Mouse (Mus musculus): ENCODE data around the gene Rb1. TPM values are rescaled to one million over a fixed set of nuclear protein-coding genes. Genes with fewer than 3 reads are reported as not detected.

Rb1 gene
- 11.7 and 16.2 TPM in 2 replicates for polyA plus RNA-seq (2012)

DNA sequence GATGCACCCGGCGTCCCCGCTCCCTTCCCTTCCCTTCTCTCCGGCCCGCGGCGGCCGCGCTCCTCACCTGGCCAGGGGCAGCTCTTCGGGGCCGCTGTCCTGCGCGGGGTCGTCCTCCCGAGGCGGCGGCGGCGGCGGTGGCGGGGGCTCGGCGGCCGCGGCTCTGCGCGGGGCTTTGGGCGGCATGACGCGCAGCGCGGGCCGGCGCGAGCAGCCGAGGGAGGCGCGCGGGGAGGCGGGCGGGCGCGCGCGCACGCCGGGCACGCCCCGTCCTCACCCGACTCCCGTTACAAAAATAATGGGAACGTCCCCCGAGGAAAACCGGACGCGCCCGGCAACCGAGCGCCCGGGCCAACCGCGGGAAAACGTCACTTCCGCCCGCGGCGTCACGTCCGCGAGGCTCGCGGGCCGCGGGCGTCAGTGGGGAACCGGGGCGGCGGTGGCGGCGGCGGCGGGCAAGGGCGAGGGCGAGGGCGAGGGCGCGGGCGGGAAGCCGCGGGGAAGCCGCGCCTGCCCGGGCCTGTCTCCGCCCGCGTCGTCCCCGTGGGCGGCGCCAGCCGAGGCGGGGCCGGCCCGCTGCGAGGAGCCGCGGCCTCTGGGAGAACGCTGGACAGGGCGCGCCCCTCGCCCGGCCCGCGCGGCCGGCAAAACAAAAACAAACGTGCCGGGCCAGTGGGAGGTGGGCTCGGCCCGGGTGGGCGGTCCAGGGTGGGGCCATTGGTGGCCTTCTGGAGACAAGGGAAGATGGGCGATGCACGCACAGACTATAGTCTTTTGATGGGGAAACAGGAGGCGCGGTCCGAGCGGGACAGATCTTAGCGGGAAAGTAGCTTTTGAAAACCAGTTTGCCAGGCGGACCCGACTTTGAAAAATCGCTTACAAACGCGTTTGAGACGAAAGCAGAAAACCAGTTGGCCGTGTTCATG, at the start of gene Rb1:
TSS of gene Rb1 (minus strand) at position 367 of the 926 bp plus-strand sequence.
- TF ChIP-seq GATA1 (IDR thresholded peaks at IDR 0.05; ENCODE audit: low read length) = no peak

DNA sequence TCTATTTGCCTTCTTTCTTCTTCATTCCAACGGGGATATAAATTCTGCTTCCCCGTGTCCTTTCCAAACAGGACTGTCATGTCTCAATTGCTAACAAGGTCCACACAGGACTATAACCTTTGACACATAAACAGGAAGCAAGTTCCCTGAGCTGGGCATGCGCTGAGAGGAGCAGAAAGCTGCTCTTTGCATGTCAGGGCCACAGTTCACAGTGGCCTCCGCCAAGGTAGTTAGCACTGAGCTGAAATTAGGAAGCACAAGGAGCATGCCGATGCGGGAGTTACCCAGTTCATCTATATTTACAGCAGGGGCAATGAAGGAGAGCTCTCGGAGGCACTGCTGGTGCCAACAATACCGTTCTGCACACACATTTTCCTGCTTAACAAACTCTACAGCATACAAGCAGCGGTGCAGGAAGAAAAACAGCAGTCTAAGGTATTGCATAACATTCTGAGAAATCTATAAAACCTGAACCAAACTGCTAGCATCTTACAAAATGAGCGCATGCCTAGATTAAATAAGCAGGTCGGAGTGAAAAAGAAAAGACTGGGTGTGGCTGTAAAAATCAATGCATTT, 48.8 kb upstream of the Rb1 start:
- TF ChIP-seq GATA1 (IDR thresholded peaks at IDR 0.05; ENCODE audit: low read length) = no peak

DNA sequence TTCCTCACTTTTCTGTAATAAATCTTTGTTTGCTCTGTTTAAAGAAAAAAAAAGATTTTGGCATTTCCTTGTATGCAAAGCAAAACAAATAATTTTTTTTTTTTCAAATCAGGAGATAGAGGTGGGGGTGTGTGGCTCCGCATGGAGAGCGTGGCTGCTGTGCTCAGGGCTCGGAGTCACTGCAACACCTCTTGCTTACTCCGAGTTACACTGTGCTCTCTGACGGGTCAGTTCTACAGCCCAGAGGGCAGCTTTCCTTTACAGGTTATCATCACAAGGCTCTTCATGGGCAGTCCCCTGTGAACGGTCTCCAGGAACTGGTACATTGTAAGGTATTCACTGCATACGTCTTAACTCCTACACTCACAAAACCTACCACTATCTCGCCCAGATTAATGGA, 48.0 kb upstream of the Rb1 start:
- TF ChIP-seq GATA1 (IDR thresholded peaks at IDR 0.05; ENCODE audit: low read length) = no peak

DNA sequence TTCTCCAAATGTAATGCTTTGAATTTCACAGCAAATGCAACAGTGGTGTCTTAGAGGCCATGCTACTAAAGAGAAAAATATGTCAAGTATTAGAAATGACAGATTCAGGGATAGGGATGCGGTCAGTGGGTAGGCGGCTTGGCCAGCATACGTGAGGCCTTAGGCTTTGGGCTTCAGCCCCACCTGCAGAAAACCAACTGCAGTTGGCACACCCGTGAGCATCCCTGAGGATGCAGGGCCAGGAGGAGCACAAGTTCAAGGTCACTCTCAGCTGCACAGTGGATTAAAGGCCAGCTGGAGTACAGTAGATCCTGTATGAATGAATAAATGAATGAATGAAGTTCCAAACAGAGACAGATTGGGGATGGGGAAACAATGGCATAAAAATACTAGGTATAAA, 47.4 kb upstream of the Rb1 start:
- TF ChIP-seq GATA1 (IDR thresholded peaks at IDR 0.05; ENCODE audit: low read length) = no peak

DNA sequence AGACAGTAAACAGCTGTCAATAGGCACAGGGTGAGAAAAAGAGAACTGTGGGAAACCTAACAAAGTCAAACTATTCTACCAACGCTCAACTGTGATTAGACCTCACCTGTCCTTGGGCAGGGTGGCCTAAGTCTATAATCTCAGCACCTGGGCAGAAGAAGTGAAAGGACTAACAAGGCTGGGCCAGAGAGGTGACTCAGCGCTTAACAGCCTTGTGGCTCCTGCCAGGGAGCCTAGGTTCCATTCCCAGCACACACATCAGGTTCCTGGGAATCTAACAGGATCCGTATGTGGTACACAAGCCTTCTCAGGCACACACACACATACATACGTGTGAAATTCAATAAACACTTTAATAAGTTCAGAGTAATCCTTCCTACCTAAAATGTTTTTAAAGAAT, 46.0 kb upstream of the Rb1 start:
- TF ChIP-seq GATA1 (IDR thresholded peaks at IDR 0.05; ENCODE audit: low read length) = no peak

DNA sequence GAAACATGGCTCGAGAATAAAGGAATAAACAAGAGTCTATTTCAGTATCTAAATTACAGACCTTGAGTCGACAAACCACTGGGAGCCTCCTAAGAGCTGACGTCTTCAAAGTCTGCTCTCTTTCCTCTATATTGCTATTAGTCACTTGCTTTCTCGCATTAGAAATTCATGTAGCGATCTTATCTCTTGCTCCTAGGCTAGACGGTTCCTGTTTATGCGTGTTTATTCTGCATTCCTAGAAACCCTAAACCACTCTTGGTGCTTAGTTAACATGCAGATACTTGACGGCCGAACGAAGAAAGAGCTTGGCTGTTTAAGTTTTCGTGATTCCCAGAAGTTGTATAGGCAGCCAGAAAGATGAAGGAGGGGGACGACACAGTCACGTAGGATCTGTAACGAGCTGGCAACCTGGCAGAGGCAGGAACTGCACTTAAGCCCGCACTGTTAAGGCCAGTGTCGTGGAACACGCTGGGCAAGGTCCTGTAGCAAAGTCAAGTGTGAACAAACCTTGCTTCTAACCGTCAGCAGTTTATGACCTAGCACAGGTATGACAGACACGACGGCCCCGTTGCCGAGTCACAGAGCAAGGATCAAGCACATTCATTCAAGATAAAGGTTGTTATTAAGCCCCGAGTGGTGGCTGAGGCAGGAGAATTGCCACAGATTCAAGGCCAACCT, 45.2 kb upstream of the Rb1 start:
- no peak for TF ChIP-seq GATA1 (IDR thresholded peaks at IDR 0.05; ENCODE audit: low read length)

DNA sequence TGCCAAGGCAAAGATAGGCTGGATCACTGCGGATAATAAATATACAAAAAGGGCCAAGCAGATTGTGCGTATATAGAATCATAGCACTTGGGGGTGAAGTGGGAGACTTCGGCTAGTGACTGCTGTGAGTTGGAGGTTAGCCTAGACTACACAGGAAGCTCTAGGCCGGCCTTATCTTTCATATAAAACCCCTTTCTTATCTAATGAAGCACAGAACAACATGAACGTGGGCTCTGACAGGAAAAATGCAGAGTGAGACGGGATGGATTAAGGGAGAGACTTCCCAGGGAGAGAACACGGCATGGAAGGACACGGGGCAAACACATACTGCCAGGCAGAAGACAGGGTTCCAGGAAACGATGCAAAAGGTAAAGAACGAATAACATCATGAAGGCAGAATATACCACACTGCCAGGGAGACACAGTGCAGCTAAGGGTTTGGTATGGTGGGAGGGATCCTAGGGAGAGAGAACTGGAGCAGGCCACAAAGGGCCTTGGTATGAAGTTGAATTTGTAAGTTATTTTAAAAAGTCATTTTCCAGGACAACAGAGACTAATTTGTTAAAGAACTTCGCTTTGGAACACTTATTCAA, 44.6 kb upstream of the Rb1 start:
- TF ChIP-seq GATA1 (IDR thresholded peaks at IDR 0.05; ENCODE audit: low read length) = no peak

DNA sequence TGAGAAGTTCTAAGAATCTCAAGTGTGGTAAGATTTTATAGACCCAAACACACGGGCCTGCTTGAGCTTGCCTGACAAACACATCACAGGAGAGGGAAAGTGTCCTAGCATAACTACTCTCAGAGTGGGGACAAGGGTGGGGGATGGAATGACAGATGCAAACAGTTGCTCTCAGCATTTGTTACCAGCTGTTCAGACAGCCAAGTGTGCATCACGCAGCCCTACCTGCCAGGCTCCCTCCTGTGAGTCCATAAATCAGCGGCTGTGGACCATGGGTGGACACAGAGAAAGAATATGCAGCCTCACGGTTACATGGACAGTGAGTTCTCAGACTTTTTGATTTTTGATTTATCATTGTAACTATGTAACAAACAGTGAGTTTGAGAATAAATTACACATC, 44.0 kb upstream of the Rb1 start:
- no peak for TF ChIP-seq GATA1 (IDR thresholded peaks at IDR 0.05; ENCODE audit: low read length)

DNA sequence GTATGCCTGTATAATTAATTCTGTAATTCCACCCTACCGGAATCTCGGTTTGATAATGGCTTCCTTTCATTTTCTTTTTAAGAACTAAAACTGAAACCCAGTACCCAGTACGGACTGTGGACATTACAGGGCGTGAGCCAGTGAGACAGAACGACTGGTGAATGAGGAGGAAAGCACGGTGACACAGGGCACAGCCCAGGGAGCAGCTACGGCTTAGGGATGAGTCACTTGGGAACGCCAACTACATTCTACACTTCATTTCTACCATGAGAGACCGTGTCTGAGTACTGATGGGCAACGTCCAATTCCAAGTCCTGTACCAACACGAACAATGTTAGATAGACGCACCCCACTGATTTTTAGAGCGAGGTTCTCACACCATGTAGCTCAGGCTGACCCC, 43.3 kb upstream of the Rb1 start:
- TF ChIP-seq GATA1 (IDR thresholded peaks at IDR 0.05; ENCODE audit: low read length) = no peak

DNA sequence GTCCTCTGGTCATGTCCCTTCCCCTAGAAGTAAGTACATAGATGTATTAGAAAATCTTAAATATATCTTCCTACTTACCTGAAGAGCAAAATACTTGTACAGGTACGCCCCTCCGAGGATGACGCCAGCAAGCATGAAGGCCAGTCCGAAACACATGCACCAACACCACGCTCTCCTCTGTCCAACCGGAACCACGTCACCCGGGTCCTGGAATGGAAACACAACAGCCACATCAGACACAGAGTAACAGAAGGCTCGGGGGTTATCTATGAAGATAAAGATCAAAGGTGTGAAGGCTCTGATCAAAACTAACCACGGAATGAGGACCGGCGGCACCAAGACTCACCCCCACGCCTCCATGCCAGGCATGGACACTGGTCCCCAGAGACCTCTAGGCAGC, 42.6 kb upstream of the Rb1 start:
- TF ChIP-seq GATA1 (IDR thresholded peaks at IDR 0.05; ENCODE audit: low read length) = no peak

DNA sequence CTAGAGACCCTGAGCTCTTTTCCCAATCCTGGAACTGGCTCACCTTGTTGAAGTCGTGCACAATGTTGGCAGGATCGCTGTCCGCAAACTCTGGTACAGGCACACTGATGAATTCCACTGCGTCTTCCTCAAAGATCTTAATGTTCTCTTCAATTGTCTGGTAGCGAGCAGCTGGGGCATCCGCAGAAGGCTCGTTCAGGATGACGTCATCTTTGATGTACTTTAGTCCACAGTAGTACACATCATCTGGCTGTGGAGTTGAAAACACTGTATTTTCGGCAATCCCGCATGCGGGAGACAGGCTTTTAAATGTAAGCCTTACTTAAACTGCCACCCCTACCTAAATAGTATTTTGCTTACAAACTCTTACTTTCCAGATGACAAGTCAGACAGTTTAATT, 40.7 kb upstream of the Rb1 start:
- TF ChIP-seq GATA1 (IDR thresholded peaks at IDR 0.05; ENCODE audit: low read length) = no peak

DNA sequence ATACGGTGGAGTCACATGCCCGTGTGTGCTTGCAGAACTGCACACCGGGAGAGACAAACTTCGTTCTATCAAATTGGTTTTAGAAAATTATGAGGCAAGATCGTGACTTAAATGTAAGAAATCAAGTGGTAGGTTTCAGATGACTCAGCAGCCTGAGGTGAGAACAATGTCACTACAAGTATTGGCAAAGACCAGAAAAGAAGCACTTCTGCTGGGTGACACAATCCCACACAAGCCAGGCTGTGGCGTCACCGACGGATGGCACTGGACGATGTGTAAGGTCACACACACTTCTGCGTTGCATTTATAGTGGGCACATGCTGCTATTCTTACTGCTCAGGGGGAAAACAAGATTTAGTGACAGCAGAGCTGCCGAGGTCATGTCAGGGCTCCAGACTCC, 38.2 kb upstream of the Rb1 start:
- TF ChIP-seq GATA1 (IDR thresholded peaks at IDR 0.05; ENCODE audit: low read length) = no peak

DNA sequence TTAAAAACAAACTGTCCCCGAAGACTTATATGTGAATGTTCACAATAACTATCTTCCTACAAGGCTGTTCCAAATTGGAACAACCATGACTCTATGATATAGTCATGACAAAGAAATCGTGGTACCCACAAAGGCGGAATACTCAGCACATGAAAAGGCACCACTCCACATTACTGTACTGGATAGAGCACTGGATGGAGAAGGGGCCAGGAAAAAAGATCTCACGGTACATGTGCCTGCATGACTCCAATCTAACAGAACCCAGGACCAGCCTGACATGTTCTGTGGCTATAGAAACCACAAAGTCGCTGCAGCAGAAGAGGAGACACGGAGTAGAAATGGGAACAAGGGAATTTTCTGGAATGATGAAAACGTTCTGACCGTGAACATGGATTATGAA, 29.1 kb upstream of the Rb1 start:
- no peak for TF ChIP-seq GATA1 (IDR thresholded peaks at IDR 0.05; ENCODE audit: low read length)

DNA sequence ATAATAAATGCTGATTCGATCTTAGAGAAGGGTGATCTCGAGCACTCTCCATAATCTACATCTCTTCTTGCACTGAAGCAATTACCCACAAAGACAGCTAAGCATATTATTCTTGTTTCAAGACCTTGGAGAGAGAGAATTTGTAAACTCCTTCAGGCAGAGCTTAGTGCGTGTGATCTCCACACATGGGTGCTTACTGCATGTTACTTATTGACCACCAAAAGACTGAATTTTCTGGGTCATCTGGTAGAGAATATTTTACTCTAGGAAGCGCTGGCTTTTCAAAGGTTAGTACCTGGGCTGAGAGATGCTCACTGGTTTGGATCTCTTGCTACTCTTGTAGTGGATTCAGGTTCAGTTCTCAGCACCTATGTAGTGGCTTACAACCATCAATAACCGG, 25.5 kb upstream of the Rb1 start:
- TF ChIP-seq GATA1 (IDR thresholded peaks at IDR 0.05; ENCODE audit: low read length) = no peak

DNA sequence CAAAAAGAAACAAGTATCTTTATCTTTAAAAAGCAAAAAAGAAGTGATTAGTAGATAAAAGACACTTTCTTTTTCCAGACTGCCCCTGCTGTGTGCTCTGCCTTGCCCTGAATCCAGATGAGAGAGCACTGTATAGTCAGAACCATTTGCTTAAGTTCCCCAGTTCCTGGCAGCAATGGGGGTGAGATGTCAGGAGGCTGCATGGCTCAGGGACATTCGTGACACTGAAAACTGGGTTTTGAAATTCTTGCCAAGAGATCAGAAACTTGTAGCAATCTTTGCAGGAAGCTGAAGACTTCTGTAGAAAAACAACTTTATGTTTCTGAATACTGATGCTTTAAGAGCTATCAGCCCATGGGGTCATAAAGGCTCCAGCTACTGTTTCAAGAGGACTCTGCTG, 24.4 kb upstream of the Rb1 start:
- no peak for TF ChIP-seq GATA1 (IDR thresholded peaks at IDR 0.05; ENCODE audit: low read length)

DNA sequence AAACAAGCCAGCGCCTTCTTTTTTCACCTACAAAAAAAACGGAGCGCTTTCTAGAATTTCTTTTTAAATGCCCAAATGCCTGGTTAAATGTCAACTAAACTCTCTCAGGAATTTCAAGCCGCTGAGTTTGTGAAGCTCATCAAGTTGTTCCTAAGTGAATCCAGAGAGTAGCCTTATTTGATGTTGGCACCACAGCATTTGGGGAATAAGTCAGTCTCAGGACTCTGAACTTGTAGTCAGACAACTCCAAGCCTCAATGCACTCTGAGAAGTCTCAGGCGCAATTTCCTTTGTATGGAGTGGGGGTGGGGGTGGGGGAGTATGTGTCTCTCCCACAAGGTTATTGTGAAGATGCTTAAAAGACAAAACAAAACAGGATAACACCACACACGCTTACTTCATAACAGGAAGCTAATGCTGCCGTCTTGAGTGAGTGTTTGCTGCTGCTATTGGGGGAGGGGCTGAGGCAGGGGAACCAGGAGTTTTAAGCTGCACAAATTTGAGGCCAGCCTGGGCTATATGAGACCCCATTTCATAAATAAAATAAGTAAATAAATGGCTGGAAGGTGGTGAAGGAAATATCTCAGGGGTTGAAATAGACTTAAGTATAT, 23.5 kb upstream of the Rb1 start:
- TF ChIP-seq GATA1 (IDR thresholded peaks at IDR 0.05; ENCODE audit: low read length) = no peak
